Mouse (Mus musculus): Measurements from ENCODE around the gene Apip. TPM values are rescaled to one million over a fixed set of nuclear protein-coding genes. Genes with fewer than 3 reads are reported as not detected.

The Apip gene
- total RNA-seq (2021) = 10 to 100 TPM; 19.5 to 22.7 TPM

- DNase-seq (ENCODE audit: low spot score in 2 of 2) = peak; percentile 100
- intact Hi-C loops (cut with DNase I) = loop anchor here (5.0 kb wide), 1 partner anchor 386 kb away; no protein-coding TSS in a partner anchor
Measured at GRCm38 (mm10) chr2:103073219-103073982, at the start of gene Apip, which contains the start of gene Pdhx. Gene Apip, plus strand, starts transcription at chr2:103073675. Gene Pdhx, minus strand, starts transcription at chr2:103073513.

GRCm38 (mm10) chr2:103037831-103038230 is 35.6 kb upstream of the Apip start:
- no peak for DNase-seq (ENCODE audit: low spot score in 2 of 2)
- intact Hi-C loops (cut with DNase I) = no loop called here

- intact Hi-C loops (cut with DNase I) = no loop called here
- DNase-seq (ENCODE audit: low spot score in 2 of 2) = no peak
Measured at GRCm38 (mm10) chr2:103040896-103041295, 32.6 kb upstream of the Apip start.

- intact Hi-C loops (cut with DNase I) = no loop called here
- DNase-seq (ENCODE audit: low spot score in 2 of 2) = no peak
Measured at GRCm38 (mm10) chr2:103045286-103045685, 28.2 kb upstream of the Apip start.

GRCm38 (mm10) chr2:103051937-103052893 is 21.3 kb upstream of the Apip start:
- no peak for DNase-seq (ENCODE audit: low spot score in 2 of 2)
- intact Hi-C loops (cut with DNase I) = no loop called here

GRCm38 (mm10) chr2:103055820-103056219 is 17.7 kb upstream of the Apip start:
- DNase-seq (ENCODE audit: low spot score in 2 of 2) = no peak
- intact Hi-C loops (cut with DNase I) = no loop called here

- intact Hi-C loops (cut with DNase I) = no loop called here
- DNase-seq (ENCODE audit: low spot score in 2 of 2) = no peak
Measured at GRCm38 (mm10) chr2:103058266-103058665, 15.2 kb upstream of the Apip start.

- no peak for DNase-seq (ENCODE audit: low spot score in 2 of 2)
- intact Hi-C loops (cut with DNase I) = loop anchor here (10.0 kb wide), 1 partner anchor 468 kb away; no protein-coding TSS in a partner anchor
Measured at GRCm38 (mm10) chr2:103062865-103063264, 10.6 kb upstream of the Apip start.

GRCm38 (mm10) chr2:103066683-103067551 is 6.6 kb upstream of the Apip start:
- DNase-seq (ENCODE audit: low spot score in 2 of 2) = no peak
- intact Hi-C loops (cut with DNase I) = loop anchor here (10.0 kb wide), 1 partner anchor 472 kb away; no protein-coding TSS in a partner anchor

- intact Hi-C loops (cut with DNase I) = loop anchor here (10.0 kb wide), 1 partner anchor 473 kb away; no protein-coding TSS in a partner anchor
- DNase-seq (ENCODE audit: low spot score in 2 of 2) = no peak
Measured at GRCm38 (mm10) chr2:103067552-103068207, 5.8 kb upstream of the Apip start.

GRCm38 (mm10) chr2:103068602-103069001 is 4.9 kb upstream of the Apip start:
- DNase-seq (ENCODE audit: low spot score in 2 of 2) = no peak
- intact Hi-C loops (cut with DNase I) = loop anchor here (10.0 kb wide), 1 partner anchor 474 kb away; no protein-coding TSS in a partner anchor

GRCm38 (mm10) chr2:103069752-103070405 is 3.6 kb upstream of the Apip start:
- intact Hi-C loops (cut with DNase I) = loop anchor here (5.0 to 10.0 kb wide), 2 partner anchors 383 to 475 kb away; no protein-coding TSS in a partner anchor

GRCm38 (mm10) chr2:103070586-103070985 is 2.9 kb upstream of the Apip start:
- DNase-seq (ENCODE audit: low spot score in 2 of 2) = no peak
- intact Hi-C loops (cut with DNase I) = loop anchor here (5.0 kb wide), 1 partner anchor 383 kb away; no protein-coding TSS in a partner anchor

More at GRCm38 (mm10) chr2:103069752-103070405, 3.6 kb upstream of the Apip start:
- no peak for DNase-seq (ENCODE audit: low spot score in 2 of 2)

- no peak for DNase-seq (ENCODE audit: low spot score in 2 of 2)
- intact Hi-C loops (cut with DNase I) = no loop called here
Measured at GRCm38 (mm10) chr2:103081117-103081516, 7.6 kb downstream of the Apip start.

GRCm38 (mm10) chr2:103081706-103082105 is 8.2 kb downstream of the Apip start:
- intact Hi-C loops (cut with DNase I) = no loop called here
- DNase-seq (ENCODE audit: low spot score in 2 of 2) = no peak

- DNase-seq (ENCODE audit: low spot score in 2 of 2) = no peak
Measured at GRCm38 (mm10) chr2:103082853-103083252, 9.4 kb downstream of the Apip start.

GRCm38 (mm10) chr2:103084451-103084850 is 11.0 kb downstream of the Apip start:
- no peak for DNase-seq (ENCODE audit: low spot score in 2 of 2)
- intact Hi-C loops (cut with DNase I) = no loop called here

More at GRCm38 (mm10) chr2:103082853-103083252, 9.4 kb downstream of the Apip start:
- intact Hi-C loops (cut with DNase I) = no loop called here

- intact Hi-C loops (cut with DNase I) = loop anchor here (1.0 kb wide), 1 partner anchor 262 kb away; no protein-coding TSS in a partner anchor
- DNase-seq (ENCODE audit: low spot score in 2 of 2) = no peak
Measured at GRCm38 (mm10) chr2:103085633-103086032, 12.2 kb downstream of the Apip start.
